Mouse (Mus musculus) midbrain, embryonic 10.5 days (tissue): ENCODE results near the gene Csgalnact2. TPM values are rescaled to one million over a fixed set of nuclear protein-coding genes. Genes with fewer than 3 reads are reported as not detected.

Experiments
- DNase-seq: peaks from one replicate; pipeline ENCODE4 v3.0.0-alpha.2; 2017; ENCODE audit warnings: low spot score
- H3K27ac ChIP-seq: fragments of 300-500 bp; sonication (generic); replicated peaks from 2 replicates; pipeline ENCODE4 v1.5.1; 2016; ENCODE audit warnings: mild to moderate bottlenecking
- H3K27me3 ChIP-seq: fragments of 300-500 bp; sonication (generic); 2 replicates; pipeline ENCODE4 v1.6.1; 2016; ENCODE audit warnings: low read depth, mild to moderate bottlenecking; ENCODE audit not compliant: poor library complexity, severe bottlenecking
- H3K36me3 ChIP-seq: fragments of 300-500 bp; sonication (generic); 2 replicates; pipeline ENCODE4 v1.6.1; 2016; ENCODE audit warnings: mild to moderate bottlenecking, moderate library complexity
- H3K4me1 ChIP-seq: fragments of 300-500 bp; sonication (generic); 2 replicates; pipeline ENCODE4 v1.6.1; 2016
- H3K4me3 ChIP-seq: fragments of 300-500 bp; sonication (generic); 2 replicates; pipeline ENCODE4 v1.5.1; 2016; ENCODE audit warnings: mild to moderate bottlenecking, moderate library complexity
- H3K9me3 ChIP-seq: fragments of 300-500 bp; sonication (generic); replicated peaks from 2 replicates; pipeline ENCODE4 v1.6.1; 2016; ENCODE audit warnings: mild to moderate bottlenecking
- WGBS: fragments of 180-500 bp; shearing (Covaris S2); methylation state at CpG from one replicate; pipeline ENCODE4 v1.1.7; 2016; 5-methylcytosine and 5-hydroxymethylcytosine counted together
- polyA plus RNA-seq: library from polyadenylated mRNA; unstranded; fragments of >200 nt; fragmentation: Nextera tagmentation; extraction: Ambion mirVana; gene quantifications from 2 replicates; pipeline ENCODE4 v1.2.1, GENCODE M21; 2016

Csgalnact2 gene
- polyA plus RNA-seq, 1 experiment from 2014 or later, result 6.5 TPM

GRCm38 (mm10) chr6:118127198-118127597, 11.7 kb downstream of the Csgalnact2 start:
- H3K27me3 ChIP-seq, result no peaks in the 10 kb centered on the region
- no peak overlapping the region for H3K4me3 ChIP-seq
- WGBS, result 84% methylated on average over 7 of the region's 7 CpGs
- no peak overlapping the region for H3K27ac ChIP-seq
- H3K9me3 ChIP-seq, result no peaks in the 10 kb centered on the region
- H3K36me3 ChIP-seq, result peaks cover 16% of the 10 kb centered on the region
- H3K4me1 ChIP-seq, result no peaks in the 10 kb centered on the region
- DNase-seq, result no peak

- H3K27ac ChIP-seq, result no peak overlapping the region
Measured at GRCm38 (mm10) chr6:118126577-118126976, 12.4 kb downstream of the Csgalnact2 start.

GRCm38 (mm10) chr6:118122767-118123166, 16.2 kb downstream of the Csgalnact2 start:
- Histone ChIP-seq H3K27ac (no peak overlapping the region), H3K4me1 (peaks cover 4% of the 10 kb centered on the region; the same call in 1 of the 2 replicates), H3K27me3 (no peaks in the 10 kb centered on the region), H3K9me3 (no peaks in the 10 kb centered on the region), H3K36me3 (peaks cover 18% of the 10 kb centered on the region), H3K4me3 (no peak overlapping the region)
- 92% methylated on average over 1 of the region's 1 CpGs for WGBS
- DNase-seq, result no peak

More at GRCm38 (mm10) chr6:118126577-118126976, 12.4 kb downstream of the Csgalnact2 start:
- Histone ChIP-seq H3K9me3 (no peaks in the 10 kb centered on the region), H3K36me3 (peaks cover 18% of the 10 kb centered on the region), H3K4me3 (no peak overlapping the region), H3K27me3 (no peaks in the 10 kb centered on the region), H3K4me1 (no peaks in the 10 kb centered on the region)
- DNase-seq, result no peak

- Histone ChIP-seq H3K4me1 (no peaks in the 10 kb centered on the region), H3K9me3 (no peaks in the 10 kb centered on the region), H3K4me3 (no peak overlapping the region), H3K27ac (no peak overlapping the region), H3K36me3 (peaks cover 8% of the 10 kb centered on the region; the same call in 1 of the 2 replicates), H3K27me3 (no peaks in the 10 kb centered on the region)
- no peak for DNase-seq
- WGBS, result 50% methylated on average over 1 of the region's 1 CpGs
Measured at GRCm38 (mm10) chr6:118111810-118112209, 27.1 kb downstream of the Csgalnact2 start.

- Histone ChIP-seq H3K9me3 (no peaks in the 10 kb centered on the region), H3K27me3 (no peaks in the 10 kb centered on the region), H3K4me1 (no peaks in the 10 kb centered on the region), H3K4me3 (no peak overlapping the region), H3K27ac (no peak overlapping the region), H3K36me3 (no peaks in the 10 kb centered on the region)
- DNase-seq, result no peak
- 49% methylated on average over 2 of the region's 2 CpGs for WGBS
Measured at GRCm38 (mm10) chr6:118099311-118099802, 39.6 kb downstream of the Csgalnact2 start.

- no peak overlapping the region for H3K27ac ChIP-seq
- no peaks in the 10 kb centered on the region for H3K36me3 ChIP-seq
- WGBS, result 88% methylated on average over 8 of the region's 8 CpGs
- H3K4me3 ChIP-seq, result no peak overlapping the region
- H3K4me1 ChIP-seq, result no peaks in the 10 kb centered on the region
- DNase-seq, result no peak
- no peaks in the 10 kb centered on the region for H3K9me3 ChIP-seq
- H3K27me3 ChIP-seq, result no peaks in the 10 kb centered on the region
Measured at GRCm38 (mm10) chr6:118097765-118098365, 41.1 kb downstream of the Csgalnact2 start.

- Histone ChIP-seq H3K27me3 (no peaks in the 10 kb centered on the region), H3K4me1 (no peaks in the 10 kb centered on the region), H3K27ac (no peak overlapping the region), H3K4me3 (no peak overlapping the region), H3K36me3 (no peaks in the 10 kb centered on the region), H3K9me3 (no peaks in the 10 kb centered on the region)
- DNase-seq, result no peak
- WGBS, result 84% methylated on average over 9 of the region's 9 CpGs
Measured at GRCm38 (mm10) chr6:118090827-118091226, 48.1 kb downstream of the Csgalnact2 start.

GRCm38 (mm10) chr6:118088750-118089440, 50.0 kb downstream of the Csgalnact2 start:
- no peaks in the 10 kb centered on the region for H3K27me3 ChIP-seq
- WGBS, result 85% methylated on average over 17 of the region's 17 CpGs
- no peak overlapping the region for H3K4me3 ChIP-seq
- no peaks in the 10 kb centered on the region for H3K9me3 ChIP-seq
- peak; percentile 9 for DNase-seq
- no peaks in the 10 kb centered on the region for H3K4me1 ChIP-seq
- H3K27ac ChIP-seq, result no peak overlapping the region
- no peaks in the 10 kb centered on the region for H3K36me3 ChIP-seq

GRCm38 (mm10) chr6:118087955-118088354, 51.0 kb downstream of the Csgalnact2 start:
- 56% methylated on average over 8 of the region's 8 CpGs for WGBS
- H3K27me3 ChIP-seq, result no peaks in the 10 kb centered on the region
- H3K9me3 ChIP-seq, result no peaks in the 10 kb centered on the region
- H3K36me3 ChIP-seq, result no peaks in the 10 kb centered on the region
- H3K4me1 ChIP-seq, result no peaks in the 10 kb centered on the region
- H3K27ac ChIP-seq, result no peak overlapping the region
- no peak overlapping the region for H3K4me3 ChIP-seq
- DNase-seq, result peak; percentile 19

GRCm38 (mm10) chr6:118084596-118084995, 54.3 kb downstream of the Csgalnact2 start:
- Histone ChIP-seq H3K4me1 (peaks cover 7% of the 10 kb centered on the region), H3K36me3 (no peaks in the 10 kb centered on the region), H3K27me3 (0 out of 2 replicates have a peak, but pooled peaks cover 4% of the 10 kb centered on the region), H3K9me3 (no peaks in the 10 kb centered on the region), H3K4me3 (no peak overlapping the region), H3K27ac (no peak overlapping the region)
- DNase-seq, result no peak
- WGBS, result 92% methylated on average over 8 of the region's 8 CpGs

GRCm38 (mm10) chr6:118083608-118084007, 55.3 kb downstream of the Csgalnact2 start:
- 0 out of 2 replicates have a peak, but pooled peaks cover 4% of the 10 kb centered on the region for H3K27me3 ChIP-seq
- H3K36me3 ChIP-seq, result no peaks in the 10 kb centered on the region
- no peaks in the 10 kb centered on the region for H3K9me3 ChIP-seq
- H3K4me3 ChIP-seq, result no peak overlapping the region
- WGBS, result 78% methylated on average over 6 of the region's 6 CpGs
- H3K27ac ChIP-seq, result no peak overlapping the region
- peaks cover 15% of the 10 kb centered on the region for H3K4me1 ChIP-seq
- no peak for DNase-seq

GRCm38 (mm10) chr6:118082384-118082783, 56.6 kb downstream of the Csgalnact2 start:
- no peak overlapping the region for H3K4me3 ChIP-seq
- no peaks in the 10 kb centered on the region for H3K36me3 ChIP-seq
- peaks cover 15% of the 10 kb centered on the region for H3K4me1 ChIP-seq
- no peaks in the 10 kb centered on the region for H3K9me3 ChIP-seq
- H3K27me3 ChIP-seq, result 0 out of 2 replicates have a peak, but pooled peaks cover 4% of the 10 kb centered on the region
- H3K27ac ChIP-seq, result no peak overlapping the region
- no peak for DNase-seq
- 89% methylated on average over 3 of the region's 3 CpGs for WGBS

GRCm38 (mm10) chr6:118080711-118081110, 58.2 kb downstream of the Csgalnact2 start:
- no peak overlapping the region for H3K27ac ChIP-seq
- no peak for DNase-seq
- peaks cover 19% of the 10 kb centered on the region for H3K4me1 ChIP-seq

More at GRCm38 (mm10) chr6:118080711-118081110, 58.2 kb downstream of the Csgalnact2 start:
- Histone ChIP-seq H3K27me3 (0 out of 2 replicates have a peak, but pooled peaks cover 4% of the 10 kb centered on the region), H3K9me3 (no peaks in the 10 kb centered on the region), H3K4me3 (no peak overlapping the region), H3K36me3 (no peaks in the 10 kb centered on the region)
- 90% methylated on average over 4 of the region's 4 CpGs for WGBS
